Mouse (Mus musculus) layer of hippocampus, adult 18-20 months (tissue): Measurements from ENCODE around the gene Mark4. TPM values are rescaled to one million over a fixed set of nuclear protein-coding genes. Genes with fewer than 3 reads are reported as not detected.

Experiments
- DNase-seq, 2 experiments: peaks; one replicate each; pipeline ENCODE4 v3.0.0; 2022; ENCODE audit warnings: low spot score in 2 of 2
- total RNA-seq, 2 experiments: library from RNA; stranded (reverse); gene quantifications; 2 replicates each; pipeline ENCODE4 v1.2.3; 2021

The Mark4 gene
- total RNA-seq, 2 experiments from 2014 or later: 88.3 to 92.0 TPM

- no peak for DNase-seq
Observed at GRCm38 (mm10) chr7:19472403-19472802, 13.8 kb upstream of the Mark4 start.

- no peak for DNase-seq
Observed at GRCm38 (mm10) chr7:19470308-19470707, 11.7 kb upstream of the Mark4 start.

- DNase-seq: no peak
Observed at GRCm38 (mm10) chr7:19469404-19469803, 10.8 kb upstream of the Mark4 start.

DNA sequence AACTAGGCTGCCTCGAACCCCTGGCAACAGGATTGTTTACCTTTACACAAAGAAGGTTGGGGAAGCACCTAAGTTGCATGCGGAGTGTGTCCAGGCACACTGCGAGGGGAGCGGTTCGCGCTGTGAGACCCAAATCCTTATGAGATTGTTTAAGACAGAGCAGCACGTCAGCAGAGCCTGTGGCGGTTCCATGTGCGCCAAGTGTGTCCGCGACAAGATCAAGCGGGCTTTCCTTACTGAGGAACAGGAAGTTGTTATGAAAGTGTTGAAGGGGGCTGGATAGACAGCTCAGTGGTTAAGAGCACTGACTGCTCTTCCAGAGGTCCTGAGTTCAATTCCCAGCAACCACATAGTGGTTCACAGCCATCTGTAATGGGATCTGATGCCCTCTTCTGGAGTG is 9.7 kb upstream of the Mark4 start:
- DNase-seq: no peak

DNA sequence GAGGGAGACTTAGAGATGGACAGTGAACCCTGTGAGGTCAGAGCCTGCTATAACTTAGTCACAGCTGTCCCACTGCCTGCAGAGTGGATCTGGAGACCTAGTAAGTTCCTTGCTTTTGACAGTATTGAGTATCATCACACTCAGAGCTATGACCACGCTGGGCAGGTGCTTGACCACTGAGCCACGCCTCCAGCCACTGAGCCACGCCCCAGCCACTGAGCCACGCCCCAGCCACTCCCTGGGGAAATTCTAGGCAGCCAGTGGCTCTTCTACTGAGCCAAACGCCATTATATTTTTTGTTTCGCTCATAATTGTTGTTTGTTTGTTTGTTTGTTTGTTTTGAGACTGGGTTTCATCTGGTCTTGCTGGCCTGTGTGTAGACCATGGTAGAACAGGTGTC is 9.0 kb upstream of the Mark4 start:
- DNase-seq: no peak

DNA sequence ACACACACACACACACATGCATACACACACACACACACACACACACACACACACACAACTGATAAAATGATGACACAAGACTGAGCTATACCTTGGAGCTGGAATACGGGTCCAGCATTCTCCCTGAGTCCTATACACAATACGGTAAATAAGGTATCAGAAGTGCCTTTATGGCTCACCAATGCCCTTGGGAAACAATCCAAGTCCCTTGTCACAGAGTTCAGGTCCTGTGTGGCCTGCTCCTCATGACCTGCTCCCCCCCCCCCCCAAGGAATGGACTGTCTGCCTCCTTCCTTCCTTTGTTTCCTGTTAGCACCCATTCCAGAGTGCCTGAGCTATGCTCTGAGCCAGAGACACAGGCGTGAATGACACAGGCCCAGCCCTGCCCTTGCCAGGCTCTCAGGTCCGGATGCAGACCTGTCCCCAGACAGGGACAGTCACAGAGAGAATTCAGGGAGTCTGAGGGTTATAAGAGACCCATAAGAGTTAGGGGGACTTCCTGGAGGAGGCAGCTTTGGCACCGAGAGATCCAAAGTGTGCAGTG is 8.1 kb upstream of the Mark4 start:
- no peak for DNase-seq

DNA sequence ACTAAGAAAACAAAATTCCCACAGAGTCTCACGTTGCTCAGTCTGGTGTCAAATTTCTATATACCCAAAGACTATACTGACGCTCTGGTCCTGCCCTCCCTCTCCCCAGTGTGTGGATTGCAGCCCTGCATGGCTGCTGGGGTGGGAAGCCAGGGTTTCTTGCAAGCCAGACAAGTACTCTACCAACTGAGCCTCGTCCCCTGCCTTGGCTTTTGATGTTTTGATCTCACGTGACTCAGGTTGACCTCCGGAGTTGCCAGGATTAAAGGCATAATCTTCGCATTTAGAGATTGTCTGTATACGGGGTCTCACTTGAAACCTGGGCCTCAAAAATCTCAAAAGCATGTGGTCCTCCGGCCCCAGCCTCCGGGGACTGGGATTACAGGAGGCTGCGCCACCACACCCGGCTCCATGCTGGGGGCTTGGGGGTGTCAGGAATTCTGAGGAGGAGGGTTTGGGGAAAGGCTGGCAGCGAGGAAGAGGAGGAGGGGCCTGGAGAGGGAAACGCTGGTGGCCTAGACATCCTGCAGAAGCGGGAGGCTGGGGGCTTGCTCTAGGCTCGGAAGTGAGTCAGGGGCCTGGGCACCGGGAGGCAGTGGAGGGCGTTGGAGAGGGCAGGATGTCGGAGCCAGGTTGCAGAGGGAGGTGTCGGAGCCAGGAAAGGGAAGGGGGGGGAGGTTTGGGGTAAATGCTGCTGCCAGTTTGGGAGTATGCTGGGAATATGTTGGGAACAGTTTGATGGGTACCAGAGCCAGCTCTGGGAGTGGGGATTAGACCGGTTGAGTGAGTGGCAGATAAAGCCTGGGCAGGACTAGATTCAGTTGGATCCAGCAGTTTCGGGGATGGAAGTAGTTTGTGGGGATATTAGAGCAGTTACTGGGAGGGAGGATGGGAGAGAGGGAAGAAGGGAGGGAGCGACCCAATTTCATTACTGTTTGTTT is 6.0 kb upstream of the Mark4 start:
- peak in 1 of 2 experiments; percentile 51 for DNase-seq

GRCm38 (mm10) chr7:19462884-19463381 is 4.3 kb upstream of the Mark4 start, which contains the start of gene Exoc3l2:
Exoc3l2 (plus strand) TSS chr7:19463331.
- DNase-seq: no peak

DNA sequence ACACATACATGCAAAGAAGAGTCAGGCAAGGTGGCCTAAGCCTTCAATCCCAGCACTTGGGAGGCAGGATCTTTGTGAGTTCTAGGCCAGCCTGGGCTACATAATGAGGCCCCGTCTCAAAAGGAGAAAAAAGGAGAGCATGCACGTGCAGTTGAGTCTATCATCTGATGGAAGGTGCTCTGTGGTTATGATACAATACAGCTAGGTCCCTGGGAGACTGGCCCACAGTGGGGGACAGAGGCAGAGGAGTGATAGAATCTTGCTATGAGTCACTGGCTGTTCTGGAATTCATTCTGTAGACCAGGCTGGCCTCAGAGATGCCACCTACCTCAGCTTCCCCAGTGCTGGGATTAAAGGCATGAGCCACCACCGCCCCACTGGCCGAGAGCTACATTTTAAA is 3.8 kb upstream of the Mark4 start:
- no peak for DNase-seq

- peak; percentile 43 to 85 for DNase-seq
Observed at GRCm38 (mm10) chr7:19461488-19461887, 2.9 kb upstream of the Mark4 start.

DNA sequence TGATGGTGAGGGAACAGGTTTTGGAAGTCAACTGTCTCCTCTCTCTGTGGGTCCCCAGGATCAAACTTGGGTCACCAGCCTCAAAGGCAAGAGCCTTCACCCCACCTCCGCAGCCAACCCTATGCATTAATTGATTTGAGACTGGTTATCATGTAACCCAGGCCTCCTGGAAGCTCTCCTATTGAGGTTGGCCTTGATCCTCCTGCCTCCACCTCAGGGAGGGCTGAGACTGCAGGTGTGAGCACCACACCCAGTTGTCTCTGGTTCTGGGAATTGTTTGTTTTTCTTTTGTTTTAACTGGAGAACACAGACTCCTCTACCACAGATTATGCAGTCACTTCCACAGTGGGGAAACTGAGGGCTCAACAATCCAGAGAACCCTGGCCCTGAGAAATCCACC is 1.9 kb upstream of the Mark4 start:
- no peak for DNase-seq

GRCm38 (mm10) chr7:19459144-19459870 is 686 bp upstream of the Mark4 start:
- no peak for DNase-seq

GRCm38 (mm10) chr7:19458072-19458486 is 542 bp downstream of the Mark4 start:
- no peak for DNase-seq

DNA sequence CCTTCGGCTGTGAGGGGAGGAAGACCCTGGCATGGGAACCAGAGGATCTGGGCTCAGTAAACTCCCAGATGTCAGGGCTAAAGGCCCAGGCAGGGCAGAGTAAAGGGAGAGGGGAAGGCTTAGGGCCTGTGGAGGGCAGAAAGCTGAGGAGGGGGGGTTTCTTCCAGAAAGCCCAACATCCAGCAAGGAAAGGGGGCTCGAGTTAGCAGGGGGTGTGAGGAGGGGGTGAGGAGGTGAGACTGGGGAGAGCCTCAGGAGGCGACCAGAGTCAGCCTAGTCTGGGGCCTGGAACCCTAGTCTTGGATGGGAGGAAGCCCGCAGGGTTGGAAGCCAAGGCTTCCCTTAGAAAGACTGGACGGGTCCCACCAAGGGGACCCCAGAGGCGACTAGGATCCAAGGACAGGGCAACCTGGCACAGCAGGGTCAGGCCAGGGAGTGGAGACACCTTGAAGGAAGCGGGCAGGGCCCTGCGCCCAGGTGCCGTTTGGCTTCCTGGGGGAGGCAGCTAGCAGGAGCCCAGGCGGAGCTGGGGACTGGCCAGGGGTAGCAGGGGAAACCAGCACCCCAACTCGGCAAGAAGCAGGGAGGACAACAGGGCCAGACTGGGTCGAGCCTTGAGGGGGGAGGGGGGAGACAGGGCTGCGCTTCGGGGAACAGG is 1.1 kb downstream of the Mark4 start:
- no peak for DNase-seq

- peak; percentile 48 to 69 for DNase-seq
Observed at GRCm38 (mm10) chr7:19456628-19457027, 2.0 kb downstream of the Mark4 start.

DNA sequence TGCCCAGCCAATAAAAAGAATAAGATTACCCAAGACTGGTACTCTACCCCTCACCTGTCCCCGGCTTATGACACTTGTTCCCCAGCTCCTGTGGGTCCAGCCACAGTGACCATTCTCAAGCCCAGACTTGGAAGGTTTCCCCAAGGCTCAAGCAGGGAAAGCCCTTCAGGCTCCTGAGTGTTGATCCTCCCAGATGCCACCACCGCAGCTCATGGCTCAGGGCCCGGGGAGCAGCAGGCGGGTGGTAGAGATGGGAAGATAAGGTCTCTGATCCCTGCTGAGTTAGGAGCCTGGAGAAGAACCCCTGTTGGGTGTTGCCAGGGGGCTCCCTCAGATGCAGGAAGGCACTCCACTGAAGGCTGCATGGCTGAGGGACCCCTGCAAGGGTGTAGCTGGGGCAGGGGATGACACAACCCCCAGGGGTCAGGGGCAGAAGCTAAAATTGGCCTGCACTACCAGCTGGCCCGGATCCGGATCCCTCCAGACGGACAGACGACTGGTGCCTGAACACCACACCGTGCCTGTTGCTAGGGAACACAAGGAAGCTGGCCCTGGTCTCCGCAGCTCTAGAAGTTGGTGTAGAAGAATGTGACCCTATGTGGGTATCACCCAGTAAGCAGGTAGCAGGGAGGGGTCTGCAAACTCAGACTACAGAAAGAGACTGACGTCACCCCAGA is 2.7 kb downstream of the Mark4 start:
- DNase-seq: no peak

DNA sequence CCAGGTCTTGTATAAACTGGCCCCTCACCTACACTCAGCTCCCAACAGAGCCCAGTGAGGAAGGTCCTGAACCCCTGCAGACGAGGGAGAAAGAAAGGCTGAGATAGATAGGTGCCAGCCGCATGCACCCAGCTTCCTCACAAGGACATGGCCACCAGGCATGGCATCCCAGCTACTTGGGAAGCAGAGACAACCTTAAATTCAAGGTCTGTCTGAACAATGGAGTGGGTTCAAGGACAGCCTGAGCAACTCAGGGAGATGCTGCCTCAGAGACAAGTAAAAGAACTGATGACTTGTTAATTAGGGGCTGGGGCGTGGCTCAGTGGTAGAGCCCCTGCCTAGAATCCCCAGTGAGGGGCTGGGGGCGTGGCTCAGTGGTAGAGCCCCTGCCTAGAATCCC is 3.4 kb downstream of the Mark4 start:
- no peak for DNase-seq

DNA sequence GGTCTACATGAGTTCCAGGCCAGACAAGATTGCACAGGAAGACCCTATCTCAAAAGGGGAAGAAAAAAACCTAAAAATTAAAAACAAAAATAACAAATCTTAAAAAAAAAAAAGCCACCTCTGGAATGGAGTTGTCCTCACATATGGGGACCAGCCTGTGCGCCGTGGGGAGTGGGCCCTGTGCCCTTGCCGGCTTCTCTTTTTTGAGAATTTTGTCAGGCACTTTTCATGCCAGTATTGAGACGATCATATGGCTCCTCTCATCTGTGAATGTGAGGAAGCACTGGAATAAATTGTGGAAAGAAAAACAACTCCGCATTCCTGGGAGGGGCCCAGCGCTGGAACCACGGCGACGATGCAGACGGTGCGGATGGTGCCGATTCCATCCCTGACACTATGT is 9.5 kb downstream of the Mark4 start:
- no peak for DNase-seq

DNA sequence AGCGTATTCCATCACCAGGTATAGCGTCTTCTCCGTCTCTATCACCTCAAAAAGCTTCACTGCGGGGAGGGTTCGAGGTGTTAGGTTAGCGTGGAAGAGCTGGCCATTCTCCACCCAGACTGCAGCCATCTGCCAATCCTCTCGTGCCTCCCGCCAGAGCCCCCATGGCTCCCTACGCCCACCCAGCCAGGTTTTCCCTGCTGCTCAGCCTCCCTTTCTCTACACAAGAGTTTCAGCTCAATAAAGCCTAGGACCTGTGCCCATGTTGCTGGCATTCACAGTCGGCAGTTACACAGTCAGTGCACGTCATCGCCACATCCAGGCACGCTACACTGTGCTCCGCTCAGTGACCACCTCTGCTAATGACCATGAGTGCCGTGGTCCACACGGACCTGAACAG is 10.9 kb downstream of the Mark4 start:
- peak; percentile 41 to 47 for DNase-seq

- DNase-seq: no peak
Observed at GRCm38 (mm10) chr7:19444801-19445200, 13.8 kb downstream of the Mark4 start.

DNA sequence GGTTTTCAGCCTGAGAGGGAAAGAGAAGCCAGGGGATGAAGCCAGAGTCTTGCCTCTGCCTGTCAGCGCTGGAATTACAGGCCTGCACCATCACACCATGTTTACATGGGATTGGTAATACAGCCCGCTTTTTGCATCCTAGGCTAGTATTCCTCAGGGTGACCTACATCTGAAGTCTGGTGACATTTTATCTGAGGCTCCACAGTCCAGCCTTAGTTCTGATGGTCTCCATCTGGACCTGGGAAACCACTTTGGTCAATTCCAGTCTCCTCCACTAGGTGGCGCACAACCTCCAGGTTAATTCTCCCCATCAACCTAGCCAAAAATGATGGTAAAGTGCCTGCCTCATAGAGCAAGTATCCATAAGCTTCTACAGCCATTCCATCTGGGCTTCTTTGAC is 15.3 kb downstream of the Mark4 start:
- DNase-seq: peak; percentile 60 to 92
